Mouse (Mus musculus) embryo, embryonic 11 days (tissue): Measurements from ENCODE around the gene Foxn3.

Experiments used
- DNase-seq: peaks from one replicate; pipeline ENCODE4 v3.0.0-alpha.2; 2015

The Foxn3 gene

GRCm38 (mm10) chr12:99563219-99564059 lies at the start of gene Foxn3:
Gene Foxn3 (minus strand): TSS chr12:99563582.
- peak; percentile 92 for DNase-seq

GRCm38 (mm10) chr12:99612181-99612871 lies 48.9 kb upstream of the Foxn3 start:
- no peak for DNase-seq

- DNase-seq = no peak
Observed at GRCm38 (mm10) chr12:99610868-99611267, 47.5 kb upstream of the Foxn3 start.

- DNase-seq = no peak
Observed at GRCm38 (mm10) chr12:99610069-99610815, 46.9 kb upstream of the Foxn3 start.

- no peak for DNase-seq
Observed at GRCm38 (mm10) chr12:99609643-99610042, 46.3 kb upstream of the Foxn3 start.

- DNase-seq = no peak
Observed at GRCm38 (mm10) chr12:99608279-99608955, 45.0 kb upstream of the Foxn3 start.

- peak; percentile 62 for DNase-seq
Observed at GRCm38 (mm10) chr12:99603381-99603780, 40.0 kb upstream of the Foxn3 start.

- DNase-seq = no peak
Observed at GRCm38 (mm10) chr12:99601841-99602240, 38.5 kb upstream of the Foxn3 start.

GRCm38 (mm10) chr12:99601392-99601791 lies 38.0 kb upstream of the Foxn3 start:
- DNase-seq = no peak

GRCm38 (mm10) chr12:99599606-99600005 lies 36.2 kb upstream of the Foxn3 start:
- DNase-seq = no peak

GRCm38 (mm10) chr12:99596397-99596796 lies 33.0 kb upstream of the Foxn3 start:
- no peak for DNase-seq

- DNase-seq = no peak
Observed at GRCm38 (mm10) chr12:99587338-99587737, 24.0 kb upstream of the Foxn3 start.

- DNase-seq = no peak
Observed at GRCm38 (mm10) chr12:99579989-99580388, 16.6 kb upstream of the Foxn3 start.

- DNase-seq = no peak
Observed at GRCm38 (mm10) chr12:99576682-99577081, 13.3 kb upstream of the Foxn3 start.

- no peak for DNase-seq
Observed at GRCm38 (mm10) chr12:99574299-99574698, 10.9 kb upstream of the Foxn3 start.

- DNase-seq = no peak
Observed at GRCm38 (mm10) chr12:99573036-99573435, 9.7 kb upstream of the Foxn3 start.

- DNase-seq = no peak
Observed at GRCm38 (mm10) chr12:99571999-99572398, 8.6 kb upstream of the Foxn3 start.

GRCm38 (mm10) chr12:99570197-99570956 lies 7.0 kb upstream of the Foxn3 start:
- no peak for DNase-seq

- no peak for DNase-seq
Observed at GRCm38 (mm10) chr12:99565606-99566005, 2.2 kb upstream of the Foxn3 start.

GRCm38 (mm10) chr12:99564301-99564910 lies 1.0 kb upstream of the Foxn3 start:
- DNase-seq = peak; percentile 43

- peak; percentile 70 for DNase-seq
Observed at GRCm38 (mm10) chr12:99562867-99563189, 554 bp downstream of the Foxn3 start.
